Mouse (Mus musculus): ENCODE results near the gene Fbxl2.

Fbxl2 gene

GRCm38 (mm10) chr9:113970041-113970440 is 76.0 kb downstream of the Fbxl2 start:
- DNase-seq, result no peak

DNA sequence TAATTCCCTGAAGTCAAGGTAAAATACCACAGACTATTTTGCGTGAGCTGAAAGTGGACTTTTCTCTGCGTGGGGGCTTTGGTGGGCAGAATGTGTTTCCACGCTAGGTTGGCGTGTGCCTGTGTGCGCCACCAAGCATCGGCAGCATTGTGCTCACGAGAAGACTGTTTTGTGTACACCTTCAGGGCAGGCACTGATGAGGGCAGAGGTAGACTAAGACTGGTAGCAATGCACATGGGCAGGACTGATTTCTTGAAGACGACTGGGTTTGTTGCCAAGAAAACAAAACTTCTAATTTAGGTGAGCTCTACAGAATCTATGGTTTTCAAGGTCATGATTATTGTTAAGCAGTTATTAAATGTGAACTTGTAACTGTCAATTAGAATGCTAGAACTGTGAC is 76.6 kb downstream of the Fbxl2 start:
- no peak for DNase-seq

DNA sequence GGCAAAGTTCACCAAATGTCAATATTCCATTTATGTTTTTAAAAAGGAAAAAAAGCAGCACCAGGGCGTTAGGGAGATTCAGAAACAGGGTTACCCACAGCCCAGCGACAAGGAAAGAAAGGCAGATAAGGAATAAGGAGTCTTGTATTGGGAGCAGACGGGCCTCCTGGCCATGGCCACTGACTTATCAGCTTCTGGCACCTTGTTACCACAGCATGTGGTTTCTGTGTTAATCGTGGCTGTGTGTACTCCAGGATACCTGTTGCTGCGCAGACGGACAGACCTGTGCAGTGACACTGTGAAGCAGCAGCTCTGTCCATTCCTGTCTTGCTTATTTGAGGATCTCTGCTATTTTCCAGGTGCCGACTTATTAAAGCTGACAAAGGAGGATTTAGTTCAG is 77.0 kb downstream of the Fbxl2 start:
- DNase-seq, result no peak

DNA sequence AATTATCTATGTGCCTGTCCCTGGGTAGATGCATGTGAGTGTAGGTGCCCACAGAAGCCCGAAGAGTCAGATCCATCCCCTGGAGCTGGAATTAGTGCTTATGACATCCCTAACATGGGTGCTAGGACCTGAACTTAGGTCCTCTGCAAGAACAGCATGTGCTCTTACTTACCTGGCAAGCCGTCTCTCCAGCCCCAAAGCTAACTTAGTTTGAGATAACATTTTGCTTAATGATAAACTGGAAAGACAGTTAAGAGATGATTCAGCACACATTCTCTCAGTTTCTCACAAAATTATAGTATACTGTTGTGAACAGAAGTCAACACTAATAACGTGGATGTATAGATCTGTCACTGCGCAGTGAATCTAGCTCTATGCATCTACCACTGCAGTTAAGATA is 79.2 kb downstream of the Fbxl2 start:
- no peak for DNase-seq

GRCm38 (mm10) chr9:113964415-113964814 is 81.6 kb downstream of the Fbxl2 start:
- DNase-seq, result no peak

- no peak for DNase-seq
Measured at GRCm38 (mm10) chr9:113963718-113964117, 82.3 kb downstream of the Fbxl2 start.

DNA sequence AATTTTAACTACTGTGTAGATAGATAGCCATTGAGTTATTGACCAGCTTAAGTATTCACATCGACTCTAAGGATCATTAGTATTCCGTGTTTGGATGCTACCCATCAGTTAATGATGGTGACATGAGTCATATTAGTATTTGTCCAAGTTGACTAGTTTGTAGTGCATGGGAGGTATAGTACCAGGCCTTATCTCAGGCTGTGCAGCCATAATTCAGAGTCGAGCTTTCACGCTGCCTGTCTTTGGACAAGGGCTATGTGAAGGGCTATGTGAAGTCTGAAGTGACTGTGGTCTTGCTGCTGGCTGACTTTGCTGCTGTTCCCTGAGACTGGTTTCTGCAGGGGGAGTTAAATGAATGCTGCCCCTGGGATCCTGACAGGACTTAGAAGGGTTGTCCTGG is 88.2 kb downstream of the Fbxl2 start:
- DNase-seq, result no peak

DNA sequence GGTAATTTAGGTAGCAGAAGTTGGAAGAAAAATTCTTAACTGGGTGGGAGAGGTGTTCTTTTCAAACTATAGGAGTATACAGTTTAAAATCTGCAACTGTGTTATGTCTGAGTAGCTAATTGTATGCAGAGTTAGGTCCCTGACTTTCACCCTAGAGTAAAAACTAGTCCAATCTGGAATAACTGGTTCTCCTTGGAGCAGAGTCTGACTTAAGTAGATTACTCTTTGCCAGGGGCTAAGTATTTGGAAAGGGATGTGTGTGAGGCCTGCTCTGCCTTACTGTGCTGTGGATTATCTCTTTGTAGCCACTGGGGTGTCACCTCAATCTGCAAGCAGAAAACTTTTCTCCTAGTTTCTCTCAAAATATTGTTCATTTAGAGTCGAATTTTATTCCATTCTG is 98.8 kb downstream of the Fbxl2 start:
- DNase-seq, result no peak

DNA sequence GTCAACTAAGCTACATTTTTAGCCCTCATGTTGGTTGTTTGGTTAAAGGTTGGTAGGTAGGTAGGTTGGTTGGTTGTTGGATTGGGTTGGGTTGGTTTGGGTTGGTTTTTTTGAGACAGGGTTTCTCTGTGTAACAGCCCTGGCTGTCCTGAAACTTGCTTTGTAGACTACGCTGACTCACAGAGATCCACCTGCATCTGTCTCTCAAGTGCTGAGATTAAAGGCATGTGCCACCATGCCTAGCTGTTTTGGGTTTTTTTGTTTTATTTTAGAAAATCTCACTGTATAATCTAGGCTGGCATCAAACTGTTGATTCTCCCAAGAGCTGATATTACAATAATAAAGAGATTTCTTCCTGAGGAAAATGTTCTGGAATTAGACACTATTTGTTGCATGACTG is 102.6 kb downstream of the Fbxl2 start:
- no peak for DNase-seq

DNA sequence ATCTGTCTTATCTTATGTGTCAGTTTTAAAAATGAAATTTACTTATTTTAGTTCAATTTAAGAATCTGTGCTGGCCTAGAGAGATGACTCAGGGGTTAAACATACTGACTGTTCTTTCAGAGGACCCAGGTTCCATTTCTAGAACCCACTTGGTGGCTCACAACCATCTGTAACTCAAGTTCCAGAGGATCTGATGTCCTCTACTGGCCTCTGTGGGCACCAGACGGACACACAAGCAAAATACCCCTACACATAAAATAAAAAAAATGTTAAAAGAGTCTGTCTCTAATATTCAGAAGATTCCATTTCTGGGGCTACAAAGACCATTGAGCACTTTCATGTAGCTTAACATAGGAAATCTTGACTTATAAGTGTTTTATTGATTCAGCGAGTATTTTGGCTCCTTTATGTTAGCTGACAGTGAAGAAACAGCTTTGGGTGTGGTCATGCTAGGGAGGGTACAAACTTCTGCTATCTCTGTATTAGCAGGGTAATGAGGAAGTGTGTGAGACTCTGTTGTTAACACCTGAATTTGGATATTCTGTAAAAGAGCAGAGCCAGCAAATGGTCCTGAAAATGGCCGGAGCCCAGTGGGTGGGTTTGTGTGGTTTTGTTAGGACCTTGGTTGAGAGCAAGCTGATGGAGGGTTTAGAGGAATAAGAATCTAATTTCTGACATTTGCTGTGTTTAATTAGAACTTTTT is 104.7 kb downstream of the Fbxl2 start:
- no peak for DNase-seq

GRCm38 (mm10) chr9:113939063-113939850 is 106.7 kb downstream of the Fbxl2 start:
- DNase-seq, result peak; percentile 36

- no peak for DNase-seq
Measured at GRCm38 (mm10) chr9:113935638-113936037, 110.4 kb downstream of the Fbxl2 start.

- DNase-seq, result no peak
Measured at GRCm38 (mm10) chr9:113932501-113932900, 113.5 kb downstream of the Fbxl2 start.

DNA sequence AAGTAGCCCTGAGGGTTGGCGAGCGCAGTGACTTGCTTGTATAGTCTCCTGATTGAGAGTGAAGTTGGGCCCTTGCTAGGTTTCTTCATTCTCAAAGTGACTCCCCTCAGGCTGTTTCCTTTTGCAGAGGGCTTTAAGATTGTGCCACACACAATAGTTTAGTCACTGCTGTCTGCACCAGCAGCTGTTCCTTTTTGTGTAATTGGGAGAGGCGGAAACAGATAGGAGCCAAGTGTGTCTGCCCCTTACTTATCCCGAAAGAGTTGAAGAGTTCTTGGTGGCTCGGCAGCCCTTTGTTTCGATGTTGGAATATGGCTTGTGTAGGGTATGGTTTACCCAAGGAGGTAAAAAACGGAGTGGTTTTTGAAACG is 113.9 kb downstream of the Fbxl2 start:
- DNase-seq, result no peak

GRCm38 (mm10) chr9:113931375-113932099 is 114.5 kb downstream of the Fbxl2 start:
- no peak for DNase-seq

- peak; percentile 99 for DNase-seq
Measured at GRCm38 (mm10) chr9:113930534-113931374, 115.2 kb downstream of the Fbxl2 start, which contains the start of gene Ubp1. Ubp1 (plus strand) TSS chr9:113930934.

DNA sequence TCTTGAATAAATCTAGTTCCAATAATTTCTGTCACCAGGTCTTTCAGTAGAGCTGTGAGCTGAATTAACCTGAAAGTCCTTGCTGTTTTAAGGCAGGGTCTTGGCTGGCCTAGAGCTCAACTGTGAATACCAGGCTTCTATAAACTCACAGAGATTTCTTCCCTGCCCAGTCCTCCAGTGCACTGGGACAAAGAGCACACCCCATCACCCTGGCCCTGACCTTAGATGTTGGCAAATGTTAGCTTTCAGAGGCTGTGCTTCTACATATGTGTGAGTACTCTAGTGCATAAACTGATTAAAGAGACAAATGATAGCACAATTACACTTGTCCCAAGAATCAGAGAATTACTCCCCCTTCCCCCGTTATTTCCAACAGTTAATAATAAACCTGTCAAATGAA is 116.3 kb downstream of the Fbxl2 start:
- DNase-seq, result no peak

GRCm38 (mm10) chr9:113928591-113928990 is 117.4 kb downstream of the Fbxl2 start:
- DNase-seq, result peak; percentile 30

- no peak for DNase-seq
Measured at GRCm38 (mm10) chr9:113924883-113925282, 121.1 kb downstream of the Fbxl2 start.

- DNase-seq, result no peak
Measured at GRCm38 (mm10) chr9:113922677-113923076, 123.3 kb downstream of the Fbxl2 start.

DNA sequence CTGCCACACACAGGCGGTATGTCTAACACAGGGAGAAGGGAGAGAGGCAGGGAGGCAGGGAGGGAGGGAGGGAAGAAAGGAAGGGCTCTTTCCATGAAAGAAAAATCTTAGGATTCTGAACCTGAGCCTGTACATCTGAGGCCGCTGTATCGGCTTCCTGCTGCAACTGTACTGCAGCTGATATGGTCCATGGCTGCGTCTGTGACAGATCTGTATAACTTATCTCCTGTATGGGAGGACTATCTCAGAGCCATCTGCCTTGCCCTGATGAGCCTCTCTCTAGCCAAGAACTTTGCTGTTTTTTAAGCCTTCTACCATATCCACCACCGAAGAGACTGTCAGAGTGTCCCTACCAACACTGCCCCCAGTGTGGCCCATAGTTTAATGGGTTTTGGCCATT is 130.2 kb downstream of the Fbxl2 start:
- no peak for DNase-seq
